Mouse (Mus musculus): ENCODE measurements around the gene Ccnb2.

The Ccnb2 gene

DNA sequence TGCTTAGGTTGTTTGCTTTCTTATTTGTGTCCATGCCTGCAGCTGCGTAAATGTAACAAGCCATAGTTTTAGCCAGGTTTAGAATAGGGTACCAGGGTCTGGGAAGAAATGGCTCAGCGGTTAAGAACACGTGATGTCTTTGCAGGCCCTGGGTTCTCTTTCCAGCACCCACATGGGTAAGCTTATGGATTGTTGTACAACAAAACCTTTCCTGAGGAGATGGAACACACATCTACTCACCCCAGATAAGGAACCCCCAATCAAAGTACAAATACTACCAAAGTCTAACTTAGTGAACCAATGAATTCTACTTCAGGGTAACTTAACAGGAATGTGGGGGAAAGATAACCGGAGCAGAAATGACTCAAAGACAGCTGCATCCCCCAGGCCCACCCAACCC lies 36.9 kb downstream of the Ccnb2 start:
- no peak for DNase-seq (ENCODE audit: low read depth)

DNA sequence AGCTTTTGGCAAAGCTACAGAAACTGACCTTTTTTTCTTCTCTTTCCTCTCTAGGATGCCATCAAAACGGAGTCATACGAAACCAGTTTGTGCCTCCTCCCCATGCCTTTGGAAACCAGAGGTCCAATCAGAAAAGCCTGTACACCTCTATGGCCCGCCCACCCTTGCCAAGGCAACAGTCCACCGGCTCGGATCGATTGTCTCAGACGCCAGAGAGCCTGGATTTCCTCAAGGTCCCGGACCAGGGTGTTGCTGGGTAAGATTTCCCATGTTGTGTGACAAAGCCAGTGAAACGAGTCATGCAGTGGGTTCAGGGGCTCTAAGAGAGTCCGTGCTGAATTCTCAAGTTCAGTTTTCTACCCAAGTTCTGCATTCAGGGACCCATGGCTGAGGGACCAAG lies 37.6 kb downstream of the Ccnb2 start:
- no peak for DNase-seq (ENCODE audit: low read depth)

DNA sequence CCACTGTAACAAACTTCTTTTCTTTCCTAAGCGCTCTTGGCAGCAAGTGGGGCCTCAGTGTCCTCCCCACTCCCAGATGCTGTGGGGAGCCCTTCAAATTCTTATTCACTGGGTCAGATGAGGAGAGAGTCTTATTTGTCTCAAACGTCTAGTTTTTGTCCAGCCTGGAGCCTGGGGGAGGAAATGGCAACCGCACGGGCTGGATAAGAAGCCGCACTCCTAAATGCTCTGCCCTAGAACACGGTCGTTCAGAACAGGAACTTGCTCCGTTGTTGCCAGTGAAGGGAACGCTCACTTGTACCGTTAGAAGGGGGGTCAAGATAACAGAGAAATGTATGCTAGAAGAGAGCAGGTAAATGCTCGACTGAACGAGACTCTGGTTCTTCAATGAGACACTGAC lies 39.3 kb downstream of the Ccnb2 start:
- no peak for DNase-seq (ENCODE audit: low read depth)

DNA sequence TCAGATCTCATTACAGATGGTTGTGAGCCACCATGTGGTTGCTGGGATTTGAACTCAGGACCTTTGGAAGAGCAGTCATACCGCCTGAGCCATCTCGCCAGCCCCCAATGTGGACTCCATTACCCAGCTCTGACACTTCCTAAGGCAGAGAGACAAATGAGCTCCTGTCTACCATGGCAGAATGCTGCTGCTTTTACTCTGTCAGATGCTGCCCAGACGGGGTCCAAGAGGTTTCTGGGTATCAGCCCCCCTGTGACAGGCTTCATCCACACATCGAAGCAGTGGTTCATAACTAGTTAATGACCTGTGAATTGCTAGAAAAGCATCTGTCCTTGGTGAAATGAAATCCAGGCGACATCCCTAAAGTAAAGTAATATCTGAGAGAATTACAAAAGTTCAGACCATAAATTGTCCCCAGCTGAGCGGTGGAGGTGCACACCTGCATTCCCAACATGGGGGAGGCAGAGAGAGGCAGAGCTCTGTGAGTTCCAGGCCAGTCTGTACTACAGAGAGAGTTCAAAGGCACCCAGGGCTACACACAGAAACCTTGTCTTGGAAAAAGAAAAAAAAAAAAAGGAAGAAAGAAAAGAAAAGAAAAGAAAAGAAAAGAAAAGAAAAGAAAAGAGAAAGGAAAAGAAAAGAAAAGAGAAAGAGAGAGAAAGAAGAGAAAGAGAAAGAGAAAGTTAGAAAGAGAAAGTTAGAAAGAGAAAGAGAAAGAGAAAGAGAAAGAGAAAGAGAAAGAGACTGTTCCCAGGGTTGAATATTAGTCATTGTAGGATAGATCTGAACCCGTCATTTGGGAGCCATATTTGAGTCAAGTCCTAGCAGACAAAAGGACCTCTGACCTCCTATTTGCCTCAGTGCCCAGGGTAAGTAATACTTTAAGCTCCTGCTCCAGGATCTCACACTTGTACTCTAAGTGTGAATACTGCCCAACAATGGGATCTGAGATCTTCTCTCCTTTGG lies 41.6 kb downstream of the Ccnb2 start:
- no peak for DNase-seq (ENCODE audit: low read depth)

DNA sequence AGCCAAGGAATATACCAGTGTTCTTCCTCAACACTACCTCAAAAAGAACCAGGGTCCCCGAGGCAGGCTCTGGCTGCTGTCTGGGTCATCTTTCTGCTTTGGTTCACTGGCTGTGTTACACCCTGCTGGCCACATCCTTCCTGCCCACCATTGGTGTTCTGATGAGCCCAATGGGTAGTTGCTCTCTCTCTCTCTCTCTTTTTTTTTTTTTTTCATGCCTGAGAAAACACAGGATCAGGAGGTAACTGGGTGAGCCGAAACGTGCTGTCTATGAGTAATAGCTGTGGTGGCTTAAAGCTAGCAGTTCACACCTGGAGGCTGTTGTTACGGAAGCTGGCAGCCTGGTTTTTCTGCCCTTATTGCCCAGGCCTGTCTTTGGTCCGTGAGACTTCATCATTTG lies 49.7 kb downstream of the Ccnb2 start:
- no peak for DNase-seq (ENCODE audit: low read depth)

DNA sequence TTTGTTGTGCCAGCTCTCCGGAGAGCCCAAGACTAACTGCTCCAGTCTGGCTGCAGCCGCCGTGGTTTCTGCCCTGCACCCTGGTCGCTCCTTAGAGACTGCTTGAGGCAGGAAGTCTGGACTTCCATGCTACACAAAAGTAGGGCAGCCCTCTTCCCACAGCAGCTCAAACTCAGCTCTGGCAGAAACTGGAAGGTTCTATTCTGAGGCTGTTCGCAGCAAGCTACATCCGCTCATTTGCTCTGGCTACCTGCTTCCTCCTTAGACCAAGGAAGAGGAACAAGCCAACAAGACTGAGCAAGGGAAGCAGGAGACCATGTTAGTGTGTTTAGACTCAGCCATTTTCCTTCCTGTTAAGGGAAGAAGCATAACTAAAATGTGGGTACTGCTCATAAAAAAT lies 54.4 kb downstream of the Ccnb2 start:
- DNase-seq (ENCODE audit: low read depth): no peak

DNA sequence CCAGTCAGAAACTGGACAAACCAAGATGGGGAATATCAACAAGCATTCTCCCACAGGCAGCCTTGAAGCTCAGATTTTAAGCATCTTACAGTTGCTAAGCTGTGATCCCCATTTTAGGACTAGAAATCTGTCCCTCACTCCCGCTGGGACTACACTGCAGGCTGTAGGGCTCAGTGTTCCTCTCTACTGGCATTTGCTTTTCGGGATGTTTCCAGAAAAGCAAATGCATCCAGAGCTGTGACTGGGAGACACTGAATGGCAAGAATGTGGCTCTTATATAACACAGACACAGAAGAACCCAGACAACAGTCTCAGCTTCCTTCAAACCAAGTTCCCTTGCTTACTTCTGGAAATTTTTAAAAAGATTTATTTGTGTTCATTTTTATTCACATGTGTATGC lies 55.4 kb downstream of the Ccnb2 start:
- no peak for DNase-seq (ENCODE audit: low read depth)

DNA sequence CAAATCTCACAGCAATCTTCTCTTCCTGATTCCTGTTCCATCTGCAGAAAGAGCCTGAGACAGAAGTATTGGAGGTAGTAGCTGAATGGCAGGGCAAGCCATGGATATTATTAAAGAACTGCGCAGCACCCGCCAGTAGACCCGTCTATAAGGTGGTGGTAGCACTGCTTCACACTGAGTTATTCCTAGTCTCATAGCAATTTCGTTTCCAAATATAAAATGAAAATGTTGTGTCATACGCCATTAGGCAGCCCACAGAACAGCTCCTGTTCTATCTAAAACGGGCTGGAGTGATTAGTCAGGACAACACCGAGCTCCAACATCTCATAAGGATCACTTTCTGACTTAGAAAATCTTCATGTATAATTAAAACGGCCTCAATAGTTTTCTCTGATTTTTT lies 56.6 kb downstream of the Ccnb2 start:
- no peak for DNase-seq (ENCODE audit: low read depth)

DNA sequence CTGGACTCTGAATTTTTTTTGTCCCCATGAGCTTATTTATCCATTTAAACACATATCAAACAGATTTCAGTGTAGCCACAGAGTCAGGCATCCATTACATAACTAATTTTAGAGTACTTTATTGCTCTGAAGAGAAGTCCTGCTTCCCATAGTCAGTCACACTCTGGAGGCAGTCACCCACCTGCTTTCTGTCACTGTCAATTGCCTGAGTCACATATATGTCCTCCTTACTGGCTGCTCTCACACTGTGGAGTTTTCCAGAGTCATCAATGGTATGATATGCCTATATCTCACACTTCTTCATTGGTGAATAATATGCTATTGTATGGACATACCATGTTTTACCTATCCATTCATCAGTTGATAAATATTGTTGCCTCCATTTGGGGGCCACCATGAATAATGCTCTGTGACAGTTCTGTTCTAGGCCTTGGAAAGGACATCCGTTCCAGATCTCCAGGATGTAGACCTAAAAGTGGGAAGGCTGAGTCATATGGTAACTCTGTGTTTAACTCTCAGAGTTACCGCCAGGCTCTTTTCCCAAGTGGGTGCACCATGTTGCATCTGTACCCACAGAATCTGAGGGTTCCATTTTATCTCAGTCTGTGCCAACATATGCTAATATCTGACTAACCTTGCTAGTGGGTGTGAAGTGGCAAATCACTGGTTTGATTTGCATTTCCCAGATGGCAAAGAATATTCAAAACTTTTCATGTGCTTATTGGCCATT lies 61.8 kb downstream of the Ccnb2 start:
- no peak for DNase-seq (ENCODE audit: low read depth)
